Mouse (Mus musculus) heart, adult 9 months (tissue): ENCODE results near the gene Il4ra.

Source experiments
- DNase-seq, 2 experiments: peaks; one replicate each; pipeline ENCODE4 v3.0.0; 2022; ENCODE audit warnings: low spot score in 2 of 2

The Il4ra gene

DNA sequence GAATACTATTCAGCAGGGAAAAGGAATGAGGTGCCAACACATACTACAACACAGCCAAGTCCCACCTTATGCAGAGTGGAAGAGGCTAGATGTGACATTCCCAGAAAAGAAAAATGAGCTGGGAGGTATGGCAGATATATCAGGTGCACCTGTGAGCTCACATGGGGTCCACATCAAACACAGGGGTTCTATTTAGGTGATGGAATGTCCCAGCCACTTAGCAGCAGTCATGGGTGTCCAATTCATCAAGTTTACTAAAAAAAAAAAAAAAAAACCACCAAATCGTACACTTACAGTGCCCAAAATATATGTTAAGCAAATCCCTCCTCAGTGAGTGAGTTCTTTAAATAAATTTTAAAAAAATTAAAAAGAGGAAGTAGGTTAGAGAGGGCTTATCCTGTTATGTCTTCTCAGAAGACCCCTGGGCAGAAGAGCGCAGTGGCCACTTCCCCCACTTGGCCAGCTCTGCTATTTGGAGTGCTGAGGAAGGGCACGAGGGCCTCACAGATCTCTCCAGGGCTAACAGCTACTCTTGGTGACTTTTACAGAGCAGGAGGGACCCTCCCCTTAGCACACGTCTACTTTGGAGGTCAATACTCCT lies 47.6 kb downstream of the Il4ra start:
- DNase-seq = no peak

DNA sequence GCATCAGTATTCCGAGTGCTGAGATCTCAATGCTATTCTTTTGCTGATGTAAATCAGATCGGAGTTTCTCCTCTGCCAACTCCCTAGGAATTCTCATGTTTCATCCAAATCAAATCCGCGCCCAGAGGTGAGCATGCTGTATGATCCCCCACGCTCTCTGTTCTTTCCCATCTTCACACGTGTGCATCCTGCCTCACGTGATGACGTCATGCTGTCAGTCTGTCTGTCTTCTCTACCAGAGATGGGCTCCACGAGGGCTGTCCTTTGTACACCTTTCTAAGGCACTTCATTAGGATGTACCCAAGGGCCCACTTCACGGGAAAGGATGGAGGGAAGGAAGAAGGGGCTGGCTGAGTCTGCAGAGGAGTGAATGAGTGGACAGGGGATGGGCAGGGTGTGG lies 48.2 kb downstream of the Il4ra start:
- no peak for DNase-seq

DNA sequence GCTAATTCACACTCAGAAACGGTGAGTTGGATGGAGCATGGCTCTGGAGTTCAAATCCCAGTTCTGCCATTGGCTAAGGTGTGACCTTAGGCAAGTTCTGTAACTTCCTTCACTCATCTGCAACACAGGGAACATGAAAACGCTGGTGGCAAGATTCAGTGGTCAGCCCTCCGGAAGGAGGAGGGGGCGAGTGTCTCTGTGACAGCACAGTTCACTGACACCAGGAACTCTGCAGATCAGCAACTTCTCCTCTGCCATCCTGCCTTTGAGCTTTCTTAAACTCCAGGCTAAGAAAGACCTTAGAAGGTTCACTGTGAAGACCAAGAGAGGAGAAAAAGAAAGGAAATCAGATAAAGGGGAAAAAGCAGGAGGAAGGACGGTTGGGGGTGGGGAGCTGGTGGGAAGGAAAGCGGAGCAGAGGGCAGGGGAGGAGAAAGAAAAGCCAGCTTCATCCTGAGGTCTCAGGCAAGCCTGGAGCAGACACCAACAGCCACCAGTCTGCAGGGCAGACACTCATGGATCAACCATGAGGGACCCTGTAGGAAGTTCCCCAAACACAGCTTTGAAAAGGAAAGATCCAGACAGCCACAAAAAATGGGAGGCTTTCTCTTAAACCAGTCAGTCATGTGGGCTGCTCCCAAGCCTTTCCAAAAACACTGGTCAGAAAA lies 48.8 kb downstream of the Il4ra start:
- DNase-seq = no peak

DNA sequence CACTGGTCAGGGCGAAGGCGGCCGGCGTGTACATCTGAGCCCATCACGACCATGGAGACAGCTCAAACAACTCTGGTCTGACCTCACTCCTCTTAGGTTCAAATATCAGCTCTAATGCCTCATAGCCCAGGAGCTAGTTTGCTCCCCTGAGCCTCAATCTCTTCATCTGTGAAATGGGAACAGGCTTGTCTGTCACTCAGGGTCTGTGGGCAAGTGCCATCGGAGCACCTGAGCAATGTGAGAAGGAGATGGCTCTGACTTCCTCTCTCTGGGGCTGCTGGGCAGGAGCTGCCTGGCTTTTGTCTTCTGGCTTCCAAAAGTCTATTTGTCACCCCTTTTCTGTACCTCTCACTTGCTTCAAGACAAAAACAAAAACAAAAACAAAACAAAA lies 49.4 kb downstream of the Il4ra start:
- no peak for DNase-seq

DNA sequence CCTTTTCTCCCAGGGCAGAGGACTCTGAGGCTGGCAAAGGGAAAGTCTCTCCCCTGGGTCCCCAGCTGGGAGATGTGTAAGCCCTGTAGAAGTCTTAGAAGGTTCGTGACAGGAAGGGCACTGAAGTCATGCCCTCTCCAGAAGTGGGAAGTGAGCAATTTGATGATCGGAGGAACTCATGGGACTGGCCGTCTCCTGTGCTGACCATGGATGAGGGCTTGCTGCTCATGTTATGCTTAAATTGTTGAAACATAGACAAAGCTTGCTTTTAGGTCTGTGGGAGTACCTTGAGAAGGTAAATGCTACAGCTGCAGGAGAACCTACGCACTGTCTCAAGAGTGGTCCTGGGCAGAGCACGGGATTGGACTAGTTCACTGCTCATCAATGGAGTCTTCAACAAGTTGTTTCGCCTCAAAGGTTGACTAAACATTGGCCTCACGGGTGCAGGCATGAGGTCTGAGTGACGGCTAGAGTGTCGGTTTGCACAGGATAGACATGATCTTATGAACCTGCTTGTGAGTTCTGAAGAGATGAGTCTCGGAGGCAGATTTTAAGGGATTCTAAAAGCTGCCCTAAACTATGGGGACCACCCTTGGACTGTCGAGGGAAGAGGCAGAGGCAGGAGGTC lies 50.0 kb downstream of the Il4ra start:
- peak in 1 of 2 experiments; percentile 41 for DNase-seq

DNA sequence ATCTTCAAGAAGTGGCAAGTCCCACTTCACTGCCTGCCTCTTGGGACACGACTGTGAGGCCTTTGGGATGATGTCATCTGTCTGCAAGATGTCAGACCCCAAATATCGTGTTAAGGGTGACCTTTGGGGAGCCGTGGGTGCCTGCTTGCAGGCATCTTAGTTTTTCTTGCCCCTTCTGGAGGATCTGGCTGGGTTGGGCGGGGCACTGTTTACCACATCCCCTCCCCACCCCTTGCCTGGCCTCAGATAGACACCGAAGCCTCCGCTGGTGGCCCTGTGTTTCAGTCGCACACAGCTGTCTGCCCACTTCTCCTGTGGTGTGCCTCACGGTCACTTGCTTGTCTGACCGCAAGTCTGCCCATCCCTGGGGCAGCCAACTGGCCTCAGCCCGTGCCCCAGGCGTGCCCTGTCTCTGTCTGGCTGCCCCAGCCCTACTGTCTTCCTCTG lies 51.3 kb downstream of the Il4ra start, which contains the start of gene Il21r:
Gene Il21r, plus strand, starts transcription at position 245 of the 447 bp plus-strand sequence.
- peak in 1 of 2 experiments; percentile 56 for DNase-seq

DNA sequence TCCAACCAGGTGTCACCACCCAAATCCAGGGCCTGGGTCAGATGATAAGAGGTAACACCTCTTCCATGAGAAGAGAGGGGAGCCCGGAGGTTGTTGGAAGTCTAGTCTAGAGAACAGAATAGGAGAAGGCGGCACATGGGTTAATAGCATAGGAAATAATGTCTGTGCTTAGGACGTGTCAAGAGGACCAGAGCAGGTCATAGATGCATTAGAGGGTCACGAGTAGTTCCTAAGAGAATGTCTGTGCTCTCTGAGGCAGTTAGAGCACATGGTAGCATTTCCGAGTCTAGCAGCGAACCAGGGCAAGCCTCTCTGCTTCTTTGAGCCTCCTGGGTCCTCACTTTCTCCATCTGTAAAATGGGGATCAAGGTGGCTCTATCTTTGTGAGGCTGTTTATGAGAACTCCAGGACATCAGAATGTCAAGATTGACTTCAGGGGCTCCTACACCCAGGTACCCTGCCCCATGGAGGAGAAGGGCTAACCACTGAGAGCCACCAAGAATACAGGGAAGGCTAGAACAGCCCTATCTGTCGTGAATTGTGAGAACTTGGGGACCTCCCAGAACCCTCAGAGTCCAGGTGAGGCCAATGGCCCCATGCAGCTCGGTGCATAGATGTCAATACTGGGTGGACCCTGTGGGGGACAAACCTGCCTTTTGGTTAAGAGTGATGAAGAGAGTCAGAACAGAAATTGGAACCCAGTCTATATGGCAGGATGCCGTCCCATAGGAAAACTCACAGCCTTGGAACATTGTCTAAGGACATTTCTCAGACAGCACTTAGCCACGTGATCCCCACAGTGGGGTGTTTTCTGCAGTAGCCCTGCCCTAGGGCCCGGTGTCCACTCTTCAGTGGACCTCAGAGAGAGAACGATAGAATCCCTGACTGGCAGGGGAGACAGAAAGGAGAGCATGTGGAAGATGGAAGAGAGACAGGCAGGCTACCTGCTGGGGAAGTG lies 52.7 kb downstream of the Il4ra start:
- no peak for DNase-seq

DNA sequence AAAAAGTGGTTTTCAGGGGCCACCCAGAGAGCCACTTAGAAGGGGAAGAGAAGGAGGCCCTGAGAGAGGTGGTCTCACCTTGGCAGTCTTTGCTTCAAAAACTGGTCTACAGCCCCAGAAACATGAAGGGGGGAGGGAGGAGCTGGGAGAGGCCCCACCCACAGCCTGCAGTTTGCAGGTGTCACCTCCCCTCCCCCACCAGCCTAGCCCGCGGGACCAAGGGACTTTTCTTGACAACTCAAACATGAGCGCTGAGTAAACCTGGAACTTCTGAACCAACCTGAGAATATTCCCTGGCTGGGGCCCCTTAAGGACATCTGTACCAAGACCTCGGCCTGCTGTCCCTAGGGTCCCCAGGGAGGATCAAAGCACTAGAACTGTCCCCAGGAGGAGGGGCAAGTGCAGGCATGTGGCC lies 53.8 kb downstream of the Il4ra start:
- DNase-seq = no peak

DNA sequence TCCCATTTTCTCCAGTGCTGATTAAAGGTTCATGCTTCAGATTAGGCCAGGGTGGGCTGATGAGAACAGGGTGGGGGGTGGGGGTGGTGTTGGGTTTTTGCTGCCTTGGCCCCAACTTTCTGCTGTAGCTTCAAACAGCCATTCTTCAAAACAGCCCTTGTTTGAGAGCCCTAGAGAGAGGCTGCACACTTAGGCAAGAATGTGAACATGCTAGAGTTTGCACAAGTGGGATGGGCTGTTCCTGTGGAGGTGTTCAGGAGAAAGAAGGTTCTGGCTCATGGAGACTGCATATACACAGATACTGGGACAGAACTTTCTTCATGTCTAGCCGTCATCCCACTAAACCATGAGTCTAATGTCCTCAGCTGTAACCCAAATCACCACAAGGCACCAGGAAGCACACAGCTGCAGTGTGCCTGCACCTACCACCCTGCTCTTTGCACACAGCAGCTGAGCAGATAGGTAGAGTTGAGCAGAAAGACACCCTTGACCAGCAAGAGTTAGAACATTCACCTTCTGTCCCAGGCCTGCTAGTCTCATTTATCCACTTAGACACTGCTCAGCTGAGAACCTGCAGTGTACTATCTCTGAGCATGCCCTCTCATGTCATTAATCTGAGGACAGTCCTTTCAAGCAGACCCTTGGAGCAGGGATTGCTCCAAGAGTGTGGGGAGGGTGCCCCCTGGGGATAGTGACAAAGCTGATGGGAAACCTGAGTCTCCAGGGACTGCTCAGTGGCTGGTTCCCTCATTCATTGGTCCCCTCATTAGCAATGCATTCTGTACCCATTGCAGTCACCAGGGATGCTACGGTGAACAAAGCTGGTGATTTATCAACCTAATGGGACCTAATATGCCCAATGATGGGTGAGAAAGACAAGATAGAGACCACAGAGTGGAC lies 54.6 kb downstream of the Il4ra start:
- DNase-seq = no peak

DNA sequence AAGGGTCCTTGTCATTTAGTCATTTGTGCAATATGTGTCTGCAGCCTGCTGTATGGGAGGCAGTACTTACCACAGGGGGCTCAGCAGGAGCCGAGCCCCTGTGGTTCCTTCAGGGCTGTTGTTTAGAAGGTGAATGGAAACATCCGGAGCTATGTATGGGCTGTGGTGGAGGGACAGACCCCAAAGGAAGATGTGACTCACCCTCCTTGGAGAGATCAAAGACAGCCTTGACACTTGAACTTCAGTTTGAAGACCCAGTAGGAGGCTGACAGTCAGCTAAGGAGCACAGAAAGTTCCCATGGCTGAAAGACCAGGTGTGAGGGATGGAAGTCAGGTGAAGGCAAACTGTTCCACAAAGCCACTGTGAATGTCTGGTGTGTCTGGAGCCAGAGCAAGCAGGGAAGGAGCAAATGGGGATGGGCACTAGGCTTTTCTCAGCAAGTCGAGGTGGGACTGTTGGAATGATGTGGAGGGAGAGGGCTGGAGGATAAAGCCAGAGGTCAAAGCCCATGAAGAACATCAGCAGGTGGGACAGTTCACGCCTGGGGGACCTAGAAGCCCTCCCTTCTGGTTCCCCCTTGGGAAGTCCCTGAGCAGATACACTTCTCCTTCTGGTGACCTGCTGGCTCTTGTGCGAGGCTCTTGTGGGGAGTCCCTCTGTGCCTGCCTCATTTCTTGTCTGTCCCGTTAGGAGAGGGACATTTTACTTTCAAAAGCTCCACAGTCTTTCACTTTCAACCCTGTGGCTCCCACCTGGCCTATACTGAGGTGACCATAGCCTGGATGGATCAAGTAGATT lies 55.7 kb downstream of the Il4ra start:
- DNase-seq = no peak

DNA sequence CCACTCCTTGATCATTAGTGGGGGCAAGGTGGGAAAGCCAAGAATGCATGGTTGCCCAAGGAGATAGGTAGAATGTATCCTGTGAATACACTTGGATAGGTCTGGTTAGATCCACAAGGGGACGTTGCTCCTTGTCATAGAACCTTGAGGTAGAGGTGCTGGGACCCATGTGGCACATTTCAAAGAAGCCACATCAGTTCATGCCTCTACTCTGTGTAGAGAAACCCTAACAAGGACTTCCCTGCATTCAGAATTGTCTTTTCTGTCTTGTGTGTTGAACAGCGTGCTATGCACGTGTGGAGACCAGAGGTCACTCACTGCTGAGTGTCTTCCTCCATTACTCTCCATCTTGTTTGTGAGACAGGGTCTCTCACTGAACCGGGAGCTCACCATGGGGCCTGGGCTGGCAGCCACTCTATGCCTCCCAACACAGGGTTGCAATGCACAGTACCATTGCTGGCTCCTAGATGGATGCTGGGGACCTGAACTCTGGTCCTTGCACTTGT lies 56.3 kb downstream of the Il4ra start:
- no peak for DNase-seq

DNA sequence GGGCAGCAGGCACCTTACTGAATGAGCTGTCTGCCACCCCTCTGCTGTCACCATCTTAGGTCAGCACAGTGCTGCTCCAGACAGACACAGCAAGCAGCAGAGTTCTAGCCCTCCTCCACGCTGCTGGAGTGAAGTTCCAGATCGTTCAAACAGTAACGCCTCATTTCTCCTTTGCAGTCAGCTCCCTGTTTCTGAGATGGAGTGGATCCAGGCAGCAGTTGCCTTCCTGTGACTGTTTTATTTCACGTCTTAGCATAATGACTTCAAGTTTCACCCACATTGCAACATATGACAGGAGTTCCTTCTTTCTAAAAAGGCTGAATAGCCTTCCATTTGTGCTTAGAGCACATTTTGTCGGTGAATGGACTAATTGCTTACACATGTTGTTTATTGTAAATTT lies 61.7 kb downstream of the Il4ra start:
- no peak for DNase-seq

DNA sequence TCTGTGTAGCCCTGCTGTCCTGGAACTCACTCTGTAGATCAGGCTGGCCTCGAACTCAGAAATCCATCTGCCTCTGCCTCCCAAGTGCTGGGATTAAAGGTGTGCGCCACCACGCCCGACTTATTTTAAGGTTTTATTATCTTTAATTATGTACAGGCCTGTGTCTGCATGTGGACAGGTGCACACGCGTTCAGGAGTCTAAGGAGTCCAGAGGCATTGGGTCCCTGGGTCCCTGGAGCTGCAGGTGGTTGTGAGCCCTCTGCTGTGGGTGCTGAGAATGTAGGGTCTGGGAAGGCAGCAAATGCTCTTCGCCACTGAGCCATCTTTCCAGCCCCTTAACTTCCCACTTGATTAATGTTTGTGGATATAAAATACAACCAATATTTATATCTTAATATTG lies 63.5 kb downstream of the Il4ra start:
- DNase-seq = no peak

DNA sequence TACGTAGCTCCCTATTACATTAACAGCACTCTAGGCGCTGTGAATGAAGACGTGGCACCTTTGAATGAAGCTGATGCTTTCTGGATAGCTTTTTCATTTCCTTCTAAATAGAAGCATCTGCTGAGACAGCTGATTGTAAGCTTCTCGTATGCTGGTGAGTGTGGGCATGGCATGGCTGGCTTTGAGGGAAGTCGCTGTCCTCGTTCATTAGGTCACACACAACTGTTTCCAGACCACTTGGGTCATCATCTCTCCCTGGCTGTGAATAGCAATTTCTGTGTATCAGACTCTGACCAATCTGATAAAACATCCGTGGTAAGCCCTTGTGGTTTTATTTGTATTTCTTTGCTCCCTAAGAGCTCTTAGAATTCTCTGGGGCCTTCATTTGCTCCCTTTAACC lies 66.1 kb downstream of the Il4ra start:
- no peak for DNase-seq

DNA sequence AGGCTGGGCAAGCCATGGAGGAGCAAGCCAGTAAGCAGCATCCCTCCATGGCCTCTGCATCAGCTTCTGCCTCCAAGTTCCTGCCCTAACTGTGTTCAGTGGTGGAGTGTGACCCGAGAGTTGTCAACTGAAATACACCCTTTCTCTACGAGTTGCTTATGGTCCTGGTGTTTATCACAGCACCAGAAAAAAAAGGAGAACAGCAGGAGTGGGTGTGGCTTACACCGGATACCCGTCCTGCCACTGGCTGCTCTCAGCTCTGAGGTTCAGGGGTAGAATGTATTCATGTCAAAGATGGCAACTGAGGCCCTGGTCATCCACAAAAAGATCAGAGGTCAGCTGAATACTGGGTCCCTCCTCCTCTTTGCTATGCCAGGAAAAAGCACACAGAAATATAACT lies 68.2 kb downstream of the Il4ra start:
- DNase-seq = no peak

DNA sequence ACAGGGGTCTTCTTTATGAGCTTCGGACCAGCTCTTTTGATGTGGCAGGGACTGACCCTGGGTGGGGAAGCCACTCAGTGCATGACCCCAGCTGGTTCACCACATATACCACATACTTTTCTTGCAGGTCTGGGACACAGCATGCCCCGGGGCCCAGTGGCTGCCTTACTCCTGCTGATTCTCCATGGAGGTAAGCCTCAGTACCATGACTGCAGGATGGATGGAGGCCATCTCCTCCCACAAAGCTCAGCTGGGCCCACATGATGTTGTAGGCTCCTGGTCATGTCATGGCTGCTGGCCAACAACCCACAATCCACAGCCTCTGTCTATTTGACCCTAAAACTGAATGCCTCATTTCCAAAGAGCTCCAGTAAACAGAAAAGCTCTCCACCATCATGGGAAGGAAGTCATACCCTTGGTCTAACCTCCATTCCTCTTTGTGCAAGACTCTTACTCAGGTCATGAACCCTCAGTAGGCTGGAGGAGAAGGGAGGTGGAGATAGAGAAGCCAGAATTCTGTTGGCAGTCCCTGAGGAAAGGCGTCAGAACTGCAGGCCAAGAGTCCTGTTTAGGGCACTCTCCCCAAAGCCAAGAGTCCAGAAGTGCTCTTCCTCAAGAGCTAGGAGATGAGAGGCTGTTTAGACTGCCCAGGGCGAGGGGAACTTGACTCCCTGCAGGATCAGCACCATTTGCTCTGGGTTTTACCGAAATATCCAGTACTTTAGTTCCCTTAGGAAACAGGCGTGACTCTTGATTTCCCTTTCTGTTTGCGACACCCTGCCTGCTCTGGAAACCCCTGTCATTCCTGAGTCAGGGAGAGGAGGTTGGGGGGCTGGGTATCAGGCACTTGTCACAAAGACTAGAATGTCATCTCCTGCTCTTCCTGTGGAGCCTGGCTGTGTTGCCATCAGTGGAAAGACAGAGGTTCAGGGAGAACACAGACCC lies 71.1 kb downstream of the Il4ra start:
- no peak for DNase-seq

DNA sequence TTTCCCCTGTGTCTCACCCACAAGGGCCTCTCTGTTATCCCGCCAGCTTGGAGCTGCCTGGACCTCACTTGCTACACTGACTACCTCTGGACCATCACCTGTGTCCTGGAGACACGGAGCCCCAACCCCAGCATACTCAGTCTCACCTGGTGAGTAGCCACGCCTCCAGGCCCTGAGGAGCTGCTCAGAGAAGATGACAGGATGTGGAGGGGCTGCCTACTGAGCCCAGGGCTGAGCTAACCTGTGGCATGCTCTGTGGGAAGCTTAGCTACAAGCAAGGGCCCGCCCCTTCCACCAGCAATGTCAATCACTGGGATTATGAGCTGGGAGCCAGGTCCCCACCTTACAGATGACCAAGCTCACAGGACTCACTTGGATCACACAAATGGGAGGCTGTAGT lies 73.3 kb downstream of the Il4ra start:
- no peak for DNase-seq

DNA sequence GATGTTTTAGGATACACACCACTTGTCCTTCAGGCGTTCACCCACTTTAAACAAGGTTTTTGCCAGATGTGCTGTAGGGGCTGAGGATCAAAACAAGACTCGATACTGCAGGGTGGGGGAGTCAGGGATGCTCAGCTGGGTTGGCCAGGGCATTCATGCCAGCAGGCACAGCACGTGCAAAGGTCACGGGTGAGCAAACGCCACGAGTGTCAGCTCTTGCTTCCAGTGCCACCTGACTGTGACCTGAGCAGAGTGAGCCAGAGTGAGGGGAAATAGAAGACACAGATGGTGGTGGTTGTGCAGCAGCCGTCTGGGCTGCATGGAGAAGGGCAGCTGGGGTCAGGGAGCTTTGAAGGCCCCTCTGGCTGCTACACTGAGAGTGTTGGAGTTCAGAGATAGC lies 73.9 kb downstream of the Il4ra start:
- no peak for DNase-seq
